Mouse (Mus musculus) WW6 (cell line): ENCODE measurements at regions not wholly inside any gene's neighbourhood (a gene's known extent, or its start where the extent isn't known, plus 50 kb on each side); places are given as distances from the start of the nearest gene placed in this dataset.
"Not testable (repeated sequence)": the region's sequence is repeated elsewhere in the genome, so short reads cannot be mapped to it uniquely, and the experiment has no call there.

Experiments used
- DNase-seq: peaks from one replicate; pipeline ENCODE4 v3.0.0-alpha.2; 2013; ENCODE audit warnings: low read depth, low spot score

- DNase-seq = no peak
These were observed 119.3 kb upstream of the Foxk1 start for GRCm38 (mm10) chr5:142281997-142282396.

- no peak for DNase-seq
These were observed 113.3 kb upstream of the Foxk1 start for GRCm38 (mm10) chr5:142287981-142288380.

DNA sequence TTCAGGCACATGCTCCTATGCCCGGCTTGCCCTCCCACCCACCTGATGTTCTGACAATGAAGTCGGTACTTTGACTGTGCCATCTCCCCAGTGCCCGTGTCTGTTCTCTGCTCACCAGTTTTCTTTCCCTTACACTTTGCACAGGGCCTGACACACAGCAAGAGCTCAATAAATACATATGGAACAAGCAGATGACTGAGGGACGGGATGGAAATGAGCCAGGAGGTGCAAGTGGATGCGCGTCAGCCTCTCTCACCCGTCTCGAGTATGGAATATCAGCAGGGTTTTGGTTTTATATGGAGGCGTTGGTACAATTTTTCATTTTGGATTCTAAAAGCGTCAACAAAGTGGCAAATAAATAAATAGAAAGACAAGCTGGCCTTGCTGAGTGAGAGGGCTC lies 109.8 kb upstream of the Foxk1 start:
- no peak for DNase-seq

DNA sequence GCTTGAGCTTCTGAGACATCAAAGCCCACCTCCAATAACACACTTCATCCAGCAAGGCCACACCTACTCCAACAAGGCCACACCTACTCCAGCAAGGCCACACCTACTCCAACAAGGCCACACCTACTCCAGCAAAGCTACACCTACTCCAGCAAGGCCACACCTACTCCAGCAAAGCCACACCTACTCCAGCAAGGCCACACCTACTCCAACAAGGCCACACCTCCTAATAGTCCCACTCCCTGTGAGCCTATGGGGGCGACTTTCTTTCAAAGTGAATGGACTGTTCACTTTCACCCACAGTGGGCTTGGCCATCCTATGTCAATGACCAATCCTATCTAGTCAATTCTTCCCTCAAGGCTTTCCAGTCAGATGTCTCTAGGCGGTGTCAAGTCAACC lies 104.9 kb upstream of the Foxk1 start:
- not testable (repeated sequence) for DNase-seq

- no peak for DNase-seq
These were observed 101.7 kb upstream of the Foxk1 start for GRCm38 (mm10) chr5:142299621-142300020.

GRCm38 (mm10) chr5:142308511-142308910 lies 92.8 kb upstream of the Foxk1 start:
- no peak for DNase-seq

DNA sequence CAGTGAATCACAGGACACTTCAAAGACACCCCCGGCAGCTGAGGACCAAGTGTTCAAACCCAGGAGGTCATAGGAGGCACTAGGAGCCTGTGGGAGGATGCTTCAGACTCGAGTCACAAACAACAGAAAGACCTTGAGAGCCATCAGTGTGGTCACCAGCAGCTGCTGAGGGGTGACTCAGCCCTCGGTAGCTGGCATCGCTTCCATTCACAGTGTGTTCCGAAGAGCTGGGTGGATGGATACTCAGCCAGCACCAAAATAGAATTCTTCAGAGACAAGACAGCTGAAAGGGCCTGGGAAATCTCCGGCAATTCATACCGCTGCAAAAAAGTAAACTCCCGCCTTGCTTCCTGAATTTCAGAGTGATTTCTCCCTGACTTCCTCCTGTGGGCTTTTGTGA lies 87.4 kb upstream of the Foxk1 start:
- DNase-seq = no peak

DNA sequence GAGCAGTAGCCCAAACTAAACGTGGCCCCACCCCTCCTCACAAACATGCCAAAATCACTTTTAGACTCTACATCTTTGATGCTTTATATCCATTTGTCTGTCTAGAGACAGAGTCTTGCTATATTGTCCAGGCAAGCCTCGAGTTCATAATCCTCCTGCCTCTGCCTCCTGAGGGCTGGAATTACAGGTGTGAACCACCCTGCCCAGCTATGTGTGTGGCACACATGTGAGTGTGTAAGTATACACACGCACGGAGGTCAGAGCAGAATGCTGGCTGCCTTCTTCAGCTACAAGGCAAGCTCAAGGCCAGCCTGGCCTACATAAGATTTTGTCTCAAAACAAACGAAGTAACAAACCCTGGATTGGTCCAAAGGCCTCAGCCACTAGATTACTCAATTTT lies 86.8 kb upstream of the Foxk1 start:
- DNase-seq = no peak

GRCm38 (mm10) chr5:142319268-142319667 lies 82.0 kb upstream of the Foxk1 start:
- DNase-seq = peak; percentile 48

DNA sequence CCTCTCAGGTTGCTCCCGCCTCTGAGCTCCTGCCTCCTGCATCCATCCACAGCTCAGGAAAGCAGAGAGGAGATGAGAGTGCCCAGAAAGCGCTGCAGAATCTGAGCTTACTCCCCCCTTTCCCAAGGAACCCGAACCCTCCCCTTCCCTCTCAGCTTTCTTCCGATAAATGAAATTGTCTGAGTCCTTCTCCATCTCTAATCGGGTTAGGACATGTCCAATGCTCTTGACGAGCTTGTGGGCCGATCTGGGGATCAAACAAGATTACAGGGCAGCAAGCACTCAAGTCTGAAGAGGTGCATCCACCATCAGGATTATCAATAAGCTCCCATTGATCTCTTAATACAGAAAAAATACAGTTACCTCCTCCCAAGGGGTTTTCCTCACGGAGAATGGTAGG lies 80.0 kb upstream of the Foxk1 start:
- no peak for DNase-seq

DNA sequence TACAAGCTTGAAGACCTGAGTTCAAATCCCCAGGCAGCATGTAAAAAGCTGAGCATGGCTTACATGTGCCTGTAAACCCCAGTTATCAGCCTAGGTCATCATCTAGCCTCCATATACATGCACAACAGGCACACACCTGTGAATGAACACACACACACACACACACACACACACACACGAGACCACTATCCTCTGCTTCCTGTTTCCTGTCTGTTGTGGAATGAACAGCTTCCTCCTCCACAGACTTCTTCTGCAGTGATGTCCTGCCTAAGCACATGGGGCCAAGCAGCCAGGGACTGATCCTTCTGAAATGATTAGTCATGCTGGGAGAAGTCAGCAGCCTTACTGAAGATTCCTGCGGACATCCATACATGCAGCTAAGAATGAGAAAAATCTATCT lies 76.4 kb upstream of the Foxk1 start:
- no peak for DNase-seq

DNA sequence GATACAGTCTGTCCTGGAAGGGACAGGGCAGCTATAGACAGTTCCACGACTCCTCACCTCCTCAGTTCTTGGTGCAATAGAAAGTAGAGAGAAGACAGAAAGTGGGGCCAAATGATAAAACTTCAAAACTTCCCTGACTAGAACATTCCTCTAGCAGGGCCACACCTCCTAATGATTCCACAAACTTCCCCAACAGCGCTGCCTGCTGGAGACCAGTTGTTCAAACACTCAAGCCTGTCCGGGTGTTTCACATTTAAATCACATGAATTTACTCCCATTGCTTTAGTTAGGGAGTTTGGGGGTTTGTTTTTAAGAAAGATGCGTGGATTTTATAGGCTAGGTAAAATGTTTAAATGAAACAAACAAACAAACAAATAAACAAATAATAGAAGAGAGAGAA lies 75.7 kb upstream of the Foxk1 start:
- no peak for DNase-seq

GRCm38 (mm10) chr5:142327261-142327660 lies 74.0 kb upstream of the Foxk1 start:
- peak; percentile 53 for DNase-seq

DNA sequence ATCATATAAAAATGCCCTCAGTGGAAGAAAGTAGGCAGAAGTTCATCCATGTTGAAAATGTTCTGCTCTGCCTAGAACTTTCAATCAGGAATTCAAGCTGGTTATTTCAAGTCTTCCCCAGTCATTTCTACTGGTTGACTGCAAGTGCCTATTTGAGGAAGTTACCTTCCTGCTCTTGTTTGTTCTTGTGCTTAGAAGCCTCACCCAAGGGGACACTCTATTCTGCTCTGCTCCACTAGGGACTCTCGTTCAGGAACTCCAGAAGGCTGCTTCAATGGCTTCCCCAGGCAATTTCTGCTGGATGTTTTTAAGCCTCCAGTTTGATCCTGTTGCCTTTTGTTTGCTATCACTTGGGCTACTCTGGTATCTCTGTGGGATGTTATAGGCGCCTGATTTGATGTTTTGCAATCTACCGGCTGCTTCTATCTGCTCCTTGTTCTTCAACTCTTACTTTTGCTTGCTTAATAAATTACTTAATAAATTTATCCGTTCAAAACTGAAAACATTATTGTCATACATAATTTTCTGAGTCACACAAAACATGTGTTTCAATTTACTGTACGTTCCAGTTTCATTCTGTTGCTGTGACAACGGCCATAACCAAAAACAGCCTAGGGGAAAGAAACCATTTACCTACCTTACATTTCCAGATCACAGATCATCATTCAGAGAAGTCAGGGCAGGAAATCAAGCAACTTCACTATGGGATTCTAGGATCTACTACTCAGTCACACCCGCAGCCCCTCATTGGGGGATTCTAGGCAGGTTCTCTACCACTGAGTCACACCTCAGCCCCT lies 71.4 kb upstream of the Foxk1 start:
- DNase-seq = no peak

DNA sequence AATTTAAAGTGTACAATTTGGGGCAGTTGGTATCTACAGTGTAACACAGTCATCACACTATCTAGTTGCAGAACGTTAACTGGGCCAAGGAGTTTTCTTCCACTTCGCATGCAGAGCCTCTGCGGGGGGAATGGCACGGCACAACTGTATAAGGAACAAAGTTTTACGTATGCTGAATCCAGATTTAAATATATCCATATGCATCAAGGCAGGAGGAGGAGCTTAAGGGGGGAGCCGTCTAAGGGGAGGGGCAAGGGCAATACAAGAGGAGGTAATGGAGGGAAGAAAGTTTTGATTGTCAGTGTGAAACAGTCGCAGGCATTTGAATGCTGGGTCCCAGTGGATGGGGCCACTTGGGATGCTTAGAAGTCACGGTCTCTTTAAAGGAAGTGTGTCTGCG lies 68.6 kb upstream of the Foxk1 start:
- no peak for DNase-seq

- DNase-seq = no peak
These were observed 63.9 kb upstream of the Foxk1 start for GRCm38 (mm10) chr5:142337436-142337835.

DNA sequence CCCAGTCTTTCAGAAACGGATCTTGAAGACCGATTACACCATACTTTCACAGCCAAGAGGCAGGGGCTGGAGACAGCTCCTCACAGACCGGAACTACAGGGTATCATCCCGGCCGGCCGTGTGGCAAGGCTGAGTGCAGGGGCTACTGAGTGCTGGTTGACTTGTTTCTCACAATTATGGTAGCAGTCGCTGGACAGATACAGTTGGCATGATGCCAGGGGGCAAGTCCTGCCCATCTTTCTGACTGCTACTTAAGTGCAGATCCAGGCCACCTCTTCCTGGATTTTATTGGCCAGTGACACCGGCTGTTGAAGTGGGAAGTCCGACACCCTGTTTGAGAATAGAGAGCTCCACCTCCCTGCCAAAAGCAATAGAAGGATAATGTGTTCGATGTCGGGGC lies 63.2 kb upstream of the Foxk1 start:
- DNase-seq = no peak

DNA sequence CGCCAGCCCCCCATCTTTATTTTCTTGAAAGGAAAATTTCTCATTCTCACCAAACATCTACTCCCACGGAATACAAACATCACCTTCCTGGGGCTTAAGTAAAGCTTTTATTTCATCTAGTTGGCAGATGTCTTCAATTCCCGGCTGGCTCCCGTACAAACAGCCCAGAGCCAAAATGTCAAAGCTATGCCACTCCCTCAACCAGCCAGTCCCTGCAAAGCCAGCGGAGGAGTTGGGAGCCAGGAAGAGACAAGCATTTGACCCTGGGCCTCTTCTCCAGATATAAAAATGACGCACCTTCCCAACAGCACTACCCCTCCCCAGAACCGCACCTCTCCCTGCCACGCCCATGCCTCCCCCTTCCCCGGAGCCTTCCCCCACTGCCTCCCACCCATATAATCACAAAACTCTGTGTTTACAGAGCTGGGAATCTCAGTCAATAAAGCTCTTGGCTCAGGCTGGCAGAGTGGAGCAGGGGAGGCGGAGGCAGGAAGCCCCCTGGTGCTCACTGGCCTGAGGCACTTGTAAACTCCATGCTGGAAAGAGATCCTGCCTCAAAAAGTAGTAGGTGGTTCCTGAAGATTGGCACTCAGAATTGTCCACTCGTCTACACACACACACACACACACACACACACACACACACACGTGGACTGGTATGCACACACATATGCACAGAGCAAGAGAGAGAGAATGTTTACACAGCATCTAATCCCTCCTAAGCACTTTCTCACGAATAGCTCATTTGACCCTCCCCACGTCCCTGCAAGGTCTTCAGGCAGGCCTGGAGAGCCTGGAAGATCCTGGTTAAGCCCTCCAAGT lies 60.9 kb upstream of the Foxk1 start:
- DNase-seq = no peak

DNA sequence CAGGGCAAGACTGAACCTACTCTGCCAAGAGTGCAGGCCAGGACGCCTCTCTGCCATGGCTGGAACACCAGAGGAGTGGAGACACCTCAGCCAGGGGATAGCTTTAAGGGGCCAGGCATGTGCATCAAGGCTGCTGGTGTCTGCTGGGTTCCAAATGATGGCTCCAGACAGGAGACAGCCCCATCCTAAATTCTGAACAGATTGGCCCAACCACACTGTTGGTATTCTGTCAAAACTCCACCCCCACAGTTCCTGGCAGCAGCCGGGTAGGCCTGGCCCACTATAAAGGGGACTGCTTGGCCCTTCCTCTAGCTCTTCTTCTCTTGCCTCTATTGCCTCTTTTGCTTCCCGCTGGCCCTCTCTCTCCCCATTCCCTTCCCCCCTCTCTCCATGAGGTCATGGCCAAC lies 60.3 kb upstream of the Foxk1 start:
- no peak for DNase-seq

- DNase-seq = no peak
These were observed 54.8 kb upstream of the Foxk1 start for GRCm38 (mm10) chr5:142346454-142346853.

DNA sequence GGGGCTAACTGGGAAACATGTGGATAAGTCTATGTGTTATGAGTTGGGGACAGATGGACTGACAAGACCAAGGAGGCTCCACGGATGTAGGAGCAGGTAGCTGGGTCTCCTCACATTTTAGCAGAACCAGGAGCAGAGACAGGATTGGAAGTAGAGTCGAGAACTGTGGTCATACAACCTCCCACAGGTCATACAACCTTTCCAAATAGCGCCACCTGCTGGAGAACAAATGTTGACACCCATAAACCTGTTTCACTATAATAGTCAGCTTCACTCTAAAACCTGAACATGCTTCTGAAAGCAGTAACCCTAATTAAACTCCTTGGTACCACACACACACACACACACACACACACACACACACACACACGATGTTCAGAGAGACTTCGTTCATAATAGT lies 50.7 kb upstream of the Foxk1 start:
- DNase-seq = no peak
